Mouse (Mus musculus) gastrocnemius, adult 2 months (tissue): ENCODE data around the gene Shcbp1. TPM values are rescaled to one million over a fixed set of nuclear protein-coding genes. Genes with fewer than 3 reads are reported as not detected.
"Not testable (repeated sequence)": the region's sequence is repeated elsewhere in the genome, so short reads cannot be mapped to it uniquely, and the experiment has no call there.

ENCODE experiments used
- DNase-seq: peaks from one replicate; pipeline ENCODE4 v3.0.0; 2022
- H3K27ac ChIP-seq: fragments of 200-600 bp; 2 replicates; pipeline ENCODE4 v1.8.1; 2022; ENCODE audit warnings: mild to moderate bottlenecking
- H3K4me3 ChIP-seq: fragments of 200-600 bp; 2 replicates; pipeline ENCODE4 v1.8.1; 2022; ENCODE audit warnings: mild to moderate bottlenecking, moderate library complexity
- CTCF ChIP-seq: fragments of 200-600 bp; IDR thresholded peaks from 2 replicates; pipeline ENCODE4 v1.8.1; 2022; ENCODE audit warnings: antibody characterized with exemption, mild to moderate bottlenecking, moderate library complexity
- intact Hi-C: fragments of 180-260 bp; cut with DNase I; formaldehyde crosslinking; loops from one replicate; pipeline ENCODE4 v1.15.1; 2025
- long read RNA-seq, 2 experiments: library from polyadenylated mRNA; stranded (forward); transcript quantifications; one replicate each; pipeline ENCODE4 v2.0.0; 2021
- total RNA-seq, 2 experiments: library from RNA; stranded (reverse); gene quantifications; 2 replicates each; pipeline ENCODE4 v1.2.3; 2021

The Shcbp1 gene
- total RNA-seq: under 1 TPM; 0.15 to 0.36 TPM
- long read RNA-seq, experiment 1: 0 reads
- long read RNA-seq, experiment 2: 0 reads

DNA sequence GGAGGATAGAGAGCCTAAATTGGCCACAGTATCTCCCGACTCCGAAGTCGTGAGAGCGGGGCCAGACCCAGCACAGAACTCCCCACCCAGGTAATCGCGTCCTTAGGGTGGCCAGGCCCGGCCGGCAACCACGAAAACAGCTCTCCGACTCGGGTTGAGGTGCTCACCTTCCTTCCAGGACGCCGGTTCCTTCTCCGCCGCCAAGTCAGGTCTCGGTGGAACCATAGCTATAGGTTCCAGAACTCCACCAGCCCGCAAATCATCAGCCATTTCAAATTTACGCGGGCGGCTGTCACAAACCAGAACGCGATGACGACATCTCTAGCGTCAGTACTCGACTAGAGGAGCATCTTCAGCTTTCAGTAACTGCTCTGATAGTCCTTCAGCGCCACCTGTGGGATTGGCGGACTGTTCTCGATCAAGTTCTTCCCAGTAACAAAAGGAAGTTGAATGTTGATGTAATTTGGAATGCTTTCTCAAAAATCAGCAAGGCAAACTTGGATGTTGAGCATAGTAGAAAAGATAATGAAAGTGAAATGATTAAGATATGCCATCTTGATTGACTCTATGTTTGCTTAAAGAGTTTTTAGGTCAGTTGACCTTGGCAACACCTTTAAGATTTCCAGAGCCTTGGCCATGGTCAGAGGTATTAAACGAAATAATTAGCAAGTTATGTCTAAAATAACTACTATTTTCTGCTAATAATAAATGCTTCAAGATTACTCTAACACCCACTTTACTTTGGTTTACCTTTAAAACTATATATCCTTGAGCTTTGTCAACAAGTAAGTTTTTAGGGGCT is at the start of gene Shcbp1:
Gene Shcbp1 (minus strand): TSS at position 314 of the 802 bp plus-strand sequence.
- H3K4me3 ChIP-seq: peak within 1 kb of the TSS; percentile 87
- DNase-seq: peak; percentile 91
- peak; percentile 82 for TF ChIP-seq CTCF
- H3K27ac ChIP-seq: no peak within 1 kb of the TSS
- intact Hi-C loops: loop anchor here (10.0 kb wide), 1 partner anchor 105 kb away; no protein-coding TSS in a partner anchor

DNA sequence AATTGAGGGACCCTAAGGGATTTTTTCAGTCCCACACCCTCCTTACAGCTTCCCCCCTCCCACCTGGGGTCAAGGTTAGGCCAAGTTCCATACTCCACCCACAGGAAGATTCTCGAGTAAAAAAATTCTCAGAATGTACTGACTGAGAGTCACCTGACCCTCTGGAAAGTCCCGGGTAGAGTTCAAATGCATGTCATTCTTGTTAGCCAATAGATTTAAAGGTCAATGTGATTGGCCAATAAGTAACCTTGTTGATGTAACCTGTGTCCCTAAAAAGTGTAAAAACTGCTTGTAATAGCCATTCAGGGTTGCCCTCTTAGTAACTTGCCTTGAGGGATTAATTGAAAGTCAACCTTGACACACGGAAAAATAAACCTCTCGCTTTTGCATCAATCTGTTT is 29.5 kb upstream of the Shcbp1 start:
- no peak for TF ChIP-seq CTCF
- no peak for DNase-seq
- intact Hi-C loops: no loop called here
- Histone ChIP-seq H3K4me3 (no peak overlapping the region), H3K27ac (no peak overlapping the region)

DNA sequence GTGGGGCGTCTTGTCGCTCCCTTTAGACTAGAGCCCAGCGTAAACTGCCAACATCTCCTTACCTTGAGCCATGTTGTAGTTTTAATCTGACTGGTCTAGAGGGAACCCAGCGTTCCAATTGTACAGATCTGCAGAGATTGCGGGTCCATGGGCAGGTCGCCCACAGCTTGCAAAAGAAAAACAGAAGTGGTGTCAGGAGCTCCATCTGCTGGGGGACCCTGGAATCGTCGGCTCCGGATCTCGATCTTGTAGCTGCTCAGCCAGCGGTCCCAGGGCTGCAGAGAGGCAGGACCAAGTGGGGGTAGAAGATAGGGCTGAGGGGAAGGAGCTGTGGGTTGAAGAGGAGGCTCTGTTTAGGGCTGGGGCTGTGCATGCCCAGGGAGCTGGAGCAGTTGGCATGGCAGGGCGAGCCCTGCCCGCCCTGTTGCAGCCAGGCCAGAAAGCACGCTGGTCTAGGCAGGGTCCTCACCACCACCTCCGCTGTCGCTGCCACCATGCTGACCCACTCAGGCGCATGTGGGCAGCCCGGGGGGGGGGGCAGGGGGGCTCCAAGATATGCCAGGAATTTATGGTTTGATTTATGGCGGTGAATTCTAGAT is 21.3 kb upstream of the Shcbp1 start:
- peak; percentile 34; the same call in 1 of the 2 replicates for TF ChIP-seq CTCF
- H3K4me3 ChIP-seq: no peak overlapping the region
- peak; percentile 17 for DNase-seq
- intact Hi-C loops: no loop called here
- no peak overlapping the region for H3K27ac ChIP-seq

DNA sequence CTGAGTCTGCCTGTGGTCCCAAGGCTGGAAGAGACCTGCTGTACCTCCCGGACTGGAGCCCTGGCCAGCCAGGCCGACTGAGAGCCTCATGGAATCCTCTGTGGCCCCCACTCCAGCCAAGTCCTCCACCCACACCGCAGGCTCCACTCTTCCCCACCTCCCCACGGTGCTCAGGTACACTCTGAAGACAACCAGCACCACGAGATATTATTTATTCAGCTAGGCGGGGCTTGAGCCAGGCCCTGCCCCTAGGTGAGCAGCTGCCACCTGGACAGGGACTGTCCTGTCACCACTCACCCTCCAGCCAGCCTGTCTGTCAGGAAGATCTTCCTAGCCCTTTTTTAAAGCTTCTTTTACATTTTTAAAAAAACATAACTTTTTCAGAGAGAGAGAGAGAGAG is 1.1 kb downstream of the Shcbp1 start:
- Histone ChIP-seq H3K4me3 (no peak overlapping the region), H3K27ac (no peak overlapping the region)
- intact Hi-C loops: loop anchor here (10.0 kb wide), 1 partner anchor 103 kb away; no protein-coding TSS in a partner anchor
- DNase-seq: no peak
- no peak for TF ChIP-seq CTCF

DNA sequence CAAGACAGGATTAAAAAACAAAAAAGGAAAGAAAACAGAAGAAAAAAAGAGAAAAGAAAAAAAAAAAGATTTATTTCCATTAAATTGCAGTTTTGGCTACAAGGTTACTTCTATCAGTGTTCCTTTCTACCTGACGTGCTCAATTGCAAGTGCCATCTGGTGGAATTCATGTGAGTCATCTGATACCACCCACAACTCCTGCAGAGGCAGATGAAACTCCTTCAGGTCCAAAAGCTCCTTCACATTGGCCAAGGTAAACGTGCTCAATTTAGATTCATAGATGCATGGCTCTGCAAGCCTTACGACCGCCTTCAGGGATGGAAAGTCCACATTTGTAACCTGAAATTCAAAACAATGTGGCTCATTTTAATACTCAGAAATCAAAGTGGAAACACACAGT is 14.6 kb downstream of the Shcbp1 start:
- intact Hi-C loops: no loop called here
- TF ChIP-seq CTCF: no peak

DNA sequence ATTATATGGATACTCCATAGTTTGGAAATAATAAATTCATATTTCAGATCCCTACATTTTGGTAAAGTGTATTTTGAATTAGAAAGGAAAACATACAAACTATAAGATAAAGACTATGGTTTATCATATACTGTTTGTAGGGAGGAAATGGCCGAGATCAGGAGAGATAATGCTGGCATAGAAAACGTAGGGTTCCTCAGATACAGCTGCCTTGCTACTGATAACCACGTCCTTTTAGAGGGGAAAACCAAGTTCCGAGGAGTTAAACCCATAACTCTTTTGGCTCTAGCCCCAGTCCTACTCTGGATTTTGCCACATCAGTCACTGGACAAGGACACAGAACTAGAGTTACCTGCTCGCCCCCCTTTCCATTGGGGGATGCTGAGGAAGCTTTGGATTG is 26.3 kb downstream of the Shcbp1 start:
- no peak for TF ChIP-seq CTCF
- H3K27ac ChIP-seq: no peak overlapping the region

More for the DNA sequence above, 14.6 kb downstream of the Shcbp1 start:
- no peak overlapping the region for H3K27ac ChIP-seq
- DNase-seq: no peak
- no peak overlapping the region for H3K4me3 ChIP-seq

DNA sequence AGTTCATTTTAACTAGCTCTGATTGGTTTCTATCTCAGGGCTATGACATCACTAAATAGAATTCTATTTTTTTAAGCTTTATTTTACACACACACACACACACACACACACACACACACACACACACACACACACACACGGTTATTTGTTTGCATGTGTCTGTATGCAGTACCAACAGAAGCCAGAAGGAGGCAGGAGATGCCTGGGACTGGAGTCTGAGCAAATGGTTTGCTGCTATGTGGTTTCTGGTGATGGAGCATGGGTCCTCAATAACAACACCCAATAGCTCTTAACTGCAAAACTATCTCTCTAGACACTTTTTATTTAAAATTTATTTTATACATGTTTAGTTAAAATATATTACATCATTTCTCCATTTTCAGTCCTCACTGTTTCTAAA is 48.4 kb downstream of the Shcbp1 start:
- Histone ChIP-seq H3K4me3 (no peak overlapping the region), H3K27ac (no peak overlapping the region)
- intact Hi-C loops: no loop called here
- DNase-seq: no peak
- TF ChIP-seq CTCF: no peak

More for the DNA sequence above, 26.3 kb downstream of the Shcbp1 start:
- intact Hi-C loops: no loop called here
- H3K4me3 ChIP-seq: no peak overlapping the region
- DNase-seq: no peak

DNA sequence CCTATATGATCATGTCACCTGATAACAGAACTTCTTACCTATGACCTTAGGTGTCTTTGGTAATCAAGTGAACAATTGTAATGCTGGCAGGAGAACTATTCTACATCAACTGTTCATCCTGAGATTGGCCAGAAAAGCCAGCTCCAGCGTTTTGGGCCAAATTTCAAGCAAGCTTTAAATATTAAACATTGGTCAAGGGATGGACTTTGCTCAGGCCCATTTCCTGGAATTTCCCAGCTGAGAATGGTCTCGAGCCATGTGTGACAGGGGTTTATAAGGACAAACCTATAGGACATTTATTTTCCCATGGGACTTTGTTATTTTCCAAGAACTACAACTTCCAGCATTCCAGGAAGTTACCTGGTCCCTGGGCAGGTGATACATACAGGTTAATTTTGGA is 63.8 kb downstream of the Shcbp1 start:
- no peak for TF ChIP-seq CTCF
- no peak for DNase-seq
- no peak overlapping the region for H3K27ac ChIP-seq
- intact Hi-C loops: no loop called here
- H3K4me3 ChIP-seq: no peak overlapping the region

DNA sequence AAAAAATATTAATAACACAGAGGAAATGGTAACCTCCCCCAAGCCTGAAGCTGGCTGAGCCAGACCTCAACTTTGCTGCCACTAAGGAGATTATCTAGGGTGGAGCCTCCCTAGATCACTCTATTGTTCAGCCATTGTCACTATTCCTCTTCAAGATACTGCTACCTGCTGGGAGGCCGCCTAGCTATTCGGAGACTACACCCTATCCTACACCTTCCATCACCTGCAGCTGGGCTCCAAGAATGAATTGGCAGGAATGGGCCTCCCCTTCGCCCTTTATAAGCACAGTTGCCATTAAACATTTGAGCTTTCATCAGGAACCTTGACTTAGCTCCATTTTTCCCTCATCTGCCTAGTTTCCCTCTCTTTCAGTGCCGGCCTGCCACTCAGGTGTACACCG is 71.0 kb downstream of the Shcbp1 start:
- DNase-seq, intact Hi-C loops, H3K27ac ChIP-seq, H3K4me3 ChIP-seq: not testable (repeated sequence)

DNA sequence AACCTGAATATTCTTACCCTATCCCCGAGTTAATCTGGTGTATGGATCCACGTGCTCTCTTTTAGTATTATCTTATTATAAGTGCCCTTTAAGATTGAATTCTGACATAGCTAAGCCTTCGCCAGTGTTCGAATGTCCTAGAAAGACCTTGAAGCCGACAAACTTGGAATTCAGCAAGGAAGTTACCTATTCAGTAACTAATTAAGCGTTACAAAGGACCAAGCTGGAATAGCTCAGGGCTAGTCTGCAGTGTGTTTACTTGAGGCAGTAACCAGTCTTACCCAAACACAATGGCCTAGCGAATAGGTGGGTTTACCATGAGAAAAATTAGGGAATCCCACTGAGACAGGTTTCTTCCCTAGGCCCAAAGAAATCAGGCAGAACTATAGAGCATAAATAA is 71.5 kb downstream of the Shcbp1 start:
- intact Hi-C loops, DNase-seq, H3K4me3 ChIP-seq, H3K27ac ChIP-seq: not testable (repeated sequence)

DNA sequence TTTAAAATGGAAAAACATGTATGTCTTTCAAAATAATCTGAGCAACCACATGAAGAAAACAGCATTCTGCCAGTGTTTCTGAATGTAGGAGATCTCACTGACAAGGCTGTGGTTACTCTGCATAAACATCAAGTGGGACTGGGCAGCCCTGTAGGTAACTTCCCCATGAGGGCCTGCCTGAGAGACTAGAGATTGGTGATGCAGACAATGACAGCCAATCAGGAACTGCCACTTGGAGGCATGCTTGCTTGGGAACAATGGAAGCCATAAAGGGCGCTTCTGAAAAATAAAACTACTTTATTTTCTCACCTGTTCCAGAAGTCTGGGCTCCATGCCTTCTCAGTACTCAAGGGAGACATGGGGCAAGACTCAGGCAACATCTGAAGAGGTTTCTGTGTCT is 87.7 kb downstream of the Shcbp1 start:
- intact Hi-C loops: no loop called here
- no peak for TF ChIP-seq CTCF
- no peak overlapping the region for H3K4me3 ChIP-seq
- no peak for DNase-seq
- no peak overlapping the region for H3K27ac ChIP-seq

Other genes starting within 250 kb of the Shcbp1 start
- 10 to 100 TPM in 1 of 2 experiments, 1 to 10 TPM in 1; 9.5 to 10.7 TPM for gene Zfp958, start 166.4 kb downstream of the Shcbp1 start, total RNA-seq